Mouse (Mus musculus) T-helper 17 cell (primary cell): Measurements from ENCODE around the gene Wnk4.

Source experiments
- in situ Hi-C, 2 experiments: fragments of 300-600 bp; cut with MboI, MseI; formaldehyde crosslinking; loops; 1 replicate in 1 of 2; 2 replicates in 1 of 2; pipeline ENCODE4 v1.15.1; 2025; ENCODE audit warnings: high pct_unique_total_duplicates in 2 of 2

Gene Wnk4

DNA sequence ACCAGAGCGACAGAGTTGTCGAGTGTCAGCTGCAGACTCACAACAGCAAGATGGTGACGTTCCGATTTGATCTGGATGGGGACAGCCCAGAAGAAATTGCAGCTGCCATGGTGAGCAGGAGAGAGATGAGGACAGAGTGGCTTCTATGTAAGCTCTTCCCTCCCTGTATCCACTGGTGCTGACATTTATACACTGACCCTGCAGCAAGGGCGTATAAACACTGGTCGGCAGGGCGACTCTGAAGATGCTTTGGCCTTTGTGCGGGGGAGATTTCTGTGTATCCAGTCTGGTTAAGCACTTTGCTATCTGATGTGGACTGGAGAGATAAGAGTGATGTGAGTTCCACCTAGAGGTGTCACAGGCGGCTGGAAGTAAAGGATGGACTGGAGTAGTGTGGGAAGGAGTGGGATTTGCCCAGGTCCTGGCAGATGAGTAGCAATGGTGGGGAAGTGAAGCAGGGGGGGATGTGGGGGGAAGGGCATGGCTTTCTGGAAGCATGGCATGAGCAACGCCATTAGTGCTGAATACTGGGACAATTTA is 9.3 kb downstream of the Wnk4 start:
- in situ Hi-C loops = no loop called here

DNA sequence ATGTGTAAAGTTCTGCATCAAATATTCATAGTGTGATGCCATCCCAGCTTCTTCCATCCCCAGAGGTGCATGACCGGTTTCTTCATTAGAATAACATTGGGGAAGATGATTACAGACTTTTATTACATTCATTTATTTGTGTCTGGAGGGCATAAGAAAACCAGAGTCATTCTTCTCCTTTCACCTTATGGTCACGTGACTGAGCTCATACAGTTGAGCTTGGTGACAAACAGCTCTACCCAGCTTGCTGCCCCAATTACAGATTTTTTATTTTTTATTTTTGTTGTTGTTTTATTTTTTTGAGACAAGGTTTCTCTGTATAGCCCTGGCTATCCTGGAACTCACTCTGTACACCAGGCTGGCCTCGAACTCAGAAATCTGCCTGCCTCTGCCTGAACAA is 12.1 kb downstream of the Wnk4 start:
- in situ Hi-C loops = no loop called here

GRCm38 (mm10) chr11:101275309-101275708 is 14.9 kb downstream of the Wnk4 start:
- in situ Hi-C loops = no loop called here

DNA sequence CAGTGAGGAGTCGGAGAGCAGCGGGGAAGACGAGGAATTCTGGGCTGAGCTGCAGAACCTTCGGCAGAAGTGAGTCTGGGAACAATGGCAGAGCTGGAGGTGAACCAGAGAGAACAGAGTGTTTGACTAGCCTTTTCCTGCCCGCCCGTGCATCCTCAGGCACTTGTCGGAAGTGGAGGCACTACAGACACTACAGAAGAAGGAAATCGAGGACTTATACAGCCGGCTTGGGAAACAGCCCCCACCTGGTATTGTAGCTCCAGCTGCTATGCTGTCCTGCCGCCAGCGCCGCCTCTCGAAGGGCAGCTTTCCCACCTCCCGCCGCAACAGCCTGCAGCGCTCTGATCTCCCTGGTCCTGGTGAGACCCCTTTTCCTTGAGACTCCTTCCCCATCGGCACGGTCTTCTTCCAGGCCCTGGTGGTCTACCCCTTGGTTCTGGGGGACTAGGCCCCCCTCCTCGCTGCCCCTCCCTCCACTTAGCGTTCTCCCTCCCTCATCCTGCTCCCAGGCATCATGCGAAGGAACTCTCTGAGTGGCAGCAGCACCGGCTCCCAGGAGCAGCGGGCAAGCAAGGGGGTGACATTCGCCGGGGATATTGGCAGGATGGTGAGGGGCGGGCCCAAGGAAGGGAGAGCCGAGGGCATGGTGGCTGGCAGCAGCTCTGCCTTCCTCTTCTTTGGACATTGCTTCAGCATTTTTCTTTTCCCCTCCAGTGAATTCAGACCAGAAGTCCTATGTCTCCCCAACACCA is 16.1 kb downstream of the Wnk4 start:
- in situ Hi-C loops = no loop called here

GRCm38 (mm10) chr11:101277381-101278222 is 17.2 kb downstream of the Wnk4 start:
- in situ Hi-C loops = no loop called here

- in situ Hi-C loops = no loop called here
Observed at GRCm38 (mm10) chr11:101278223-101279192, 18.1 kb downstream of the Wnk4 start, which contains the start of the genes Cntd1 and Coa3. Gene Cntd1 (plus strand): TSS chr11:101279012. Gene Coa3 (minus strand): TSS chr11:101279114.

DNA sequence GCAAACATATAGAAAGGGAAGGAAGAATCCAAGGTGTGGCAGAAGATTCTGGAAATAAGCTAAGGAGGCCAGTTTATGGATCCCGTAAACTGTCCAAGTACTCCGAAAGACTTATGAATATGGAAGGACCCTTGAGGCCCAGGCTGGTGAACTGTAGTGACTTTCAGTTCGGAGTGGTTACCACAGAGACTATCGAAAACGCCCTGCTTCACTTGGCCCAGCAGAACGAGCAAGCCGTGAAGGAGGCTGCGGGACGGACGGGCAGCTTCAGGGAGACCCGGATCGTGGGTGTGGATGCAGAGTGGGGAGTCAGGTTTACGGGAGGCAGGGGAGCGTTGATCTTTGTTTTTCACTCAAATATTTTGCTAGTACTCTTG is 18.8 kb downstream of the Wnk4 start:
- in situ Hi-C loops = no loop called here

GRCm38 (mm10) chr11:101280837-101281236 is 20.5 kb downstream of the Wnk4 start:
- in situ Hi-C loops = no loop called here

GRCm38 (mm10) chr11:101282896-101283295 is 22.5 kb downstream of the Wnk4 start:
- in situ Hi-C loops = no loop called here

GRCm38 (mm10) chr11:101283805-101284204 is 23.4 kb downstream of the Wnk4 start:
- in situ Hi-C loops = no loop called here

- in situ Hi-C loops = no loop called here
Observed at GRCm38 (mm10) chr11:101287306-101287705, 26.9 kb downstream of the Wnk4 start.

GRCm38 (mm10) chr11:101291231-101291630 is 30.9 kb downstream of the Wnk4 start:
- in situ Hi-C loops = no loop called here

DNA sequence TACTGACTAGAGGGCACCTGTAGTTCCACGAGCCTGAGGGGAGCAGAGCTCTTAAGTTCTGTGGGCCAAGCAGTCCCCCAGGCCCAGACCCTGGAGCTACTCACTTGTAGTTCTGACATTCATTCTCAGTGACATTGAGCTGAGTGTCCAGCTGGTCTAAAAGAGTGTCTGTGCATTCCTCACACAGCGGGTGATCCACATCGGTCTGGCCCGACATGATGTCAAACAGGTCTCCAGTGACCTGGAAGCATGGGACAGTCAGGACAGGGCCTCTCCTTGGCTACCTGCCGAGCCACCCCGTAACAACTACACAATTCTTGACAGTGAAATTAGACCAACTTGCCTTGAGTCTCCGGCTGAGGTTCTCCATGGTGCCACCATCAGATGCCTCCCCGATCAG is 34.8 kb downstream of the Wnk4 start:
- in situ Hi-C loops = no loop called here

- in situ Hi-C loops = no loop called here
Observed at GRCm38 (mm10) chr11:101300881-101301280, 40.5 kb downstream of the Wnk4 start.

GRCm38 (mm10) chr11:101301299-101302003 is 41.1 kb downstream of the Wnk4 start:
- in situ Hi-C loops = no loop called here

GRCm38 (mm10) chr11:101302004-101302798 is 41.8 kb downstream of the Wnk4 start, which contains the start of gene Becn1:
Gene Becn1 (minus strand): TSS chr11:101302286.
- in situ Hi-C loops = no loop called here

DNA sequence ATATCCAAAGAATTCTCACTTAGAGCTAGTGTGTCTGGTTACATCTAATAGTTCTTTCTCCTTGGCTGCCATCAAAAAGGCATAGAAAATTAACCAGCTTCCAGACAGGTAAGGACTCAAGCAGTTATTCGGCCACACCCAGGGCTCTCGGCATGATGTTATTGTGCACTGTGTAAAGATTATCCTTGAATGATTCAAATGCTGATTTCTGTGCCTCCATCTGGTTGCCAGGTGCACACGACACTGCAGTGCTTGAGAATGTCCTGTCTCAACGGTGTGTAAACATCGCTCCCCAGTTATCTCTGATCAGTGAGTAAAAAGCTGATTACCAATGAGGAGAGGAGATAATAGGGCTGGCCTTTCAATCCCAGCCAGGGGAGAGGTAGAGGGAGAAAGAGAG is 47.4 kb downstream of the Wnk4 start:
- in situ Hi-C loops = no loop called here

GRCm38 (mm10) chr11:101311083-101311482 is 50.7 kb downstream of the Wnk4 start:
- in situ Hi-C loops = no loop called here

DNA sequence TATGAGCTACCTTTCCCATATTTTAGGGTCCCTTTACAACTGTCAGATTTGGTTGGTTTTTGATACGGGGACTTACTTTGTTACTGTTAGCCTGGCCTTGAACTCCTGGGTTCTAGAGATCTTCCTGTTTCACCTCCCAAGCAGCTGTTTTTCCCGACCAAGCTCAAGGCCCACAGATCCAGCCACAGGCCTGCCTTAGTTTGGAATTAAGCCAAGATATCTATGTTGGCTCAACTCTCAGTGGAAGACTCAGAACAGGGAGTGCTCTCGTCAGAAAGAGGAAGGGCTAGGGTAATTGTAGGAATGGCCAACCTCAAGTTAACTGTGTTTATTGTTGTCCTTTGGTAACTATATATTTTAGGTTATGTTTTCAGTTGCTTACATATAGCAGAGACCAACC is 51.8 kb downstream of the Wnk4 start:
- in situ Hi-C loops = no loop called here

DNA sequence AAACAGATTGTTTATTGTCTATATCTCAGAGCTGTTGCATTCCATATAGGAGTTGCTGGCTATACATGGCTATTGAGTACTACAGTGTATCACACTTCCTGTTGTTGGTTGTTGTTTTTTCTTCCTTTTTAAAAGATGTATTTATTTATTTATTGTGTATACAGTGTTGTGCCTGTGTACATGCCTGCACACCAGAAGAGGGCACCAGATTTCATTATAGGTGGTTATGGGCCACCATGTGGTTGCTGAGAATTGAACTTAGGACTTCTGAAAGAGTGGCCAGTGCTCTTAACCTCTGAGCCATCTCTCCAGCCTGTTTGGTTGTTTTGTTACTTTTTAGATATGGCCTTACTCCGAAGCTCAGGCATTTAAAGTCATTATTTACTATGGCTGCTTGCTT is 54.2 kb downstream of the Wnk4 start:
- in situ Hi-C loops = no loop called here
